Mouse (Mus musculus): ENCODE results near the gene Fam149b.

Fam149b gene

GRCm38 (mm10) chr14:20389446-20390079, 41.6 kb downstream of the Fam149b start:
- intact Hi-C loops (cut with DNase I) = loop anchor here (5.0 kb wide), 1 partner anchor 42 kb away; the partner anchor contains the start of genes Ecd and Fam149b

- intact Hi-C loops (cut with DNase I) = loop anchor here (5.0 kb wide), 1 partner anchor 45 kb away; the partner anchor contains the start of genes Ecd and Fam149b
Observed at GRCm38 (mm10) chr14:20392326-20392725, 44.4 kb downstream of the Fam149b start.

- intact Hi-C loops (cut with DNase I) = loop anchor here (5.0 kb wide), 1 partner anchor 46 kb away; the partner anchor contains the start of genes Ecd and Fam149b
Observed at GRCm38 (mm10) chr14:20393205-20393913, 45.4 kb downstream of the Fam149b start, which contains the start of gene Mrps16. Gene Mrps16 (minus strand): TSS chr14:20393634.

DNA sequence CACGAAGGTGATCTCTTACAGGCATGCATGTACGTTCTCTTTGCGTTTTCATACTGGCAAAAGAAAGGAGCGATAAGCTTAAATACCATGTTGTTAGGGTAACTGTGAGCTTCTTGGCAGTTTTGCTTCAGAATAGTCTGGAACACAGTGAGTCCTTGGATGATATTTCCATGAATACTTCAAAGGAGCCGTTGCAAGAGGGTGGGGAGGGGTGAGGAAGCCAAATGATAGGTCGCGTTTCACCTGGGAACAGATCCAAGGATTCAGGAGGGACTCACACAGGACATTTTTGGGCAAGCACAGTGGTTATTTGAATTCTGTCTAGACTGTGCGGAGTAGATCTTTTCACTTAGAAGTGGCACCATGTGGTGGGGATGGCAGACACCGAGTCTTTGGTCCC, 49.3 kb downstream of the Fam149b start:
- intact Hi-C loops (cut with DNase I) = no loop called here

- intact Hi-C loops (cut with DNase I) = no loop called here
Observed at GRCm38 (mm10) chr14:20398864-20399263, 50.9 kb downstream of the Fam149b start.

GRCm38 (mm10) chr14:20400071-20400470, 52.1 kb downstream of the Fam149b start:
- intact Hi-C loops (cut with DNase I) = no loop called here

DNA sequence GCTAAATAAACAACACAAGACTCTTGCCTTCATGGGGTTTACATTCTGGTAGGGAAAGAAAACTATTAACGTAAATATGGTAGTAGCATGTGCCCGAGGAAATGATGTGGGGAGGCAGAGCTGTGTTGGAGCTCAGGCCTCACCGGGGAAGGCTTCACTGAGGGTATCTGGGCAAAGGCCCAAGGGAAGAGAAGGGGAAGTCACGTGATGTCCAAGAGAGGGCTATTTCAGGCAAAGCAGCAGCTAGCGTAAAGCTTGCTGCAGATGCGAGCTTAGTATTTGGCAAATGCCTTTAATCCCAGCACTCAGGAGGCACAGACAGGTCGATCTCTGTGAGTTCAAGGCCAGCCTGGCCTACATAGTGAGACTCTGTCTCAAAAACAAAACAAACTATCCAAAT, 74.3 kb downstream of the Fam149b start:
- intact Hi-C loops (cut with DNase I) = no loop called here

DNA sequence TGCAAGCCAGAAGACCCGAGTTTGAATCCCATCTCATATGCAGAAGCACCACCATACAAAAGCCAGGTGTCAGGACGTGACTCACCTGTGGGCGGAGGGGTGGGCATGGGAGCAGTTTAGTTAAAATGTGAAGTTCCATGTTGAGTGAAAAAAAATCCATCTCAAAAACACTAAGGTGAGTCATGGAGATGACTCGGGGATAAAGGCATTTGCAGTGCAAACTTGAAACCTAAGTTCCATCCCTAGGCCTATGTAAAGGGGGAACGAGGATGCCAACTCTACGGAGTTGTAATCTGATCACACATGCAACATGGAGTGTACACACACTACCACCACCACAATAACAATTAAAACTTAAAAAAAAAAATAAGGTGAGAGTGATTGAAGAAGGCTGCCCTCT, 75.1 kb downstream of the Fam149b start:
- intact Hi-C loops (cut with DNase I) = no loop called here

- intact Hi-C loops (cut with DNase I) = no loop called here
Observed at GRCm38 (mm10) chr14:20428593-20428992, 80.6 kb downstream of the Fam149b start.

- intact Hi-C loops (cut with DNase I) = no loop called here
Observed at GRCm38 (mm10) chr14:20429833-20430232, 81.9 kb downstream of the Fam149b start.

GRCm38 (mm10) chr14:20431726-20432125, 83.8 kb downstream of the Fam149b start:
- intact Hi-C loops (cut with DNase I) = no loop called here

GRCm38 (mm10) chr14:20432420-20432819, 84.5 kb downstream of the Fam149b start:
- intact Hi-C loops (cut with DNase I) = no loop called here

All from adrenal gland (tissue).